Mouse (Mus musculus): ENCODE data around the gene Ecel1.

GRCm38 (mm10) chr1:87124673-87125072, 31.6 kb downstream of the Ecel1 start, which contains the start of gene Akp3:
- TF ChIP-seq POLR2A (IDR thresholded peaks at IDR 0.05; ENCODE audit: low read depth, low read length) (no peak), CTCF (IDR thresholded peaks at IDR 0.05; ENCODE audit: extremely low read depth, insufficient read length, insufficient replicate concordance, low read depth, low read length) (no peak)
